23 mouse cellular contexts compared by ENCODE assay signal in the genomic region with DNA sequence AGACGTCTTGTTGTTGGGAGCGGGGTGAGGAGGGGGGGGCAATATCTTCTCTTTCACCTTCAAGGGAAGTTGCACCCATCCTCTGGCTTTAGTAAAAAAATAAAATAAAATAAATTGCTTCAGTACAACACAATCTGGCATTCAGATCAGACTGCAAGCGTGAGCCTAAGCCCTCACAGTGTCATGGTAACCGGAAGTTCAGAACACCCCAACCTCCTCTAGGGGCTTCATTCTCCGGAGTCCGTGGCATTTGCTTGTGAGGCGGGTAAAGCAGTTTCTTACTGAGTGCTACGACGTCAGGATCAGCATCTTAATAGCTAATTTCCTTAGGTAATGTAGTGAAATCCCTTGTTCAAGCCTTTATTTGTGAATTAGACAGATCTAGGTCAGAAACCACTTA. TPM values are rescaled to one million over a fixed set of nuclear protein-coding genes. Genes with fewer than 3 reads are reported as not detected.
"Had no signal": no experiment of that assay in that cellular context is flagged by ENCODE, and none has a peak within 500 bp of the region (broad histone marks: within the 10 kb centered on the region; RNA-seq: fewer than 3 reads in every experiment).

No protein-coding gene starts in this region.

- H3K4me2 ChIP-seq: intestine, embryonic 15.5 days; kidney, embryonic 15.5 days; limb, embryonic 12.5 days; limb, embryonic 15.5 days; liver, embryonic 11.5 days; lung, embryonic 14.5 days had no signal

- DNase-seq: kidney, adult 11 months; kidney, adult 8-10 months; kidney, postnatal 14 days; kidney, postnatal 4 days; left cerebral cortex, postnatal 4 days; lung, embryonic 14.5 days; thymus, postnatal 25 days had no signal

- ATAC-seq: lung, postnatal 0 days had no signal

- H3K9ac ChIP-seq: intestine, embryonic 15.5 days; kidney, embryonic 15.5 days; limb, embryonic 12.5 days; limb, embryonic 15.5 days; liver, embryonic 14.5 days; liver, postnatal 0 days; lung, embryonic 14.5 days had no signal

- H3K27ac ChIP-seq: intestine, embryonic 15.5 days; kidney, embryonic 15.5 days; limb, embryonic 12.5 days; limb, embryonic 15.5 days; liver, embryonic 14.5 days; macrophage had no signal

- H3K4me3 ChIP-seq: intestine, embryonic 15.5 days; kidney, embryonic 15.5 days; limb, embryonic 12.5 days; limb, embryonic 15.5 days; myocyte had no signal

- H3K9me3 ChIP-seq: intestine, embryonic 15.5 days; kidney, embryonic 15.5 days; limb, embryonic 12.5 days; limb, embryonic 15.5 days had no signal

- H3K4me1 ChIP-seq: intestine, embryonic 15.5 days; kidney, embryonic 15.5 days; limb, embryonic 12.5 days; limb, embryonic 15.5 days had no signal

- H3K27me3 ChIP-seq: intestine, embryonic 15.5 days; kidney, embryonic 15.5 days; limb, embryonic 12.5 days; limb, embryonic 15.5 days had no signal

- H3K36me3 ChIP-seq: intestine, embryonic 15.5 days; kidney, embryonic 15.5 days; limb, embryonic 12.5 days; limb, embryonic 15.5 days had no signal

RNA-seq across cellular contexts. Expression of a gene that starts 30.6 kb away (rescaled TPM):
- total RNA-seq: megakaryocyte, adult 5-6 weeks; monocyte, adult 5-6 weeks had no signal
- polyA plus RNA-seq: intestine, embryonic 15.5 days; limb, embryonic 12.5 days; limb, embryonic 15.5 days; liver, embryonic 11.5 days; liver, embryonic 14.5 days; liver, postnatal 0 days; lung, embryonic 14.5 days; lung, postnatal 0 days; macrophage; myocyte; neural tube, embryonic 11.5 days; spleen, adult 2 months; stomach, embryonic 16.5 days; thymus, postnatal 0 days had no signal
